Mouse (Mus musculus) layer of hippocampus, postnatal 36 days (tissue): ENCODE data around the gene Slc6a15. TPM values are rescaled to one million over a fixed set of nuclear protein-coding genes. Genes with fewer than 3 reads are reported as not detected.

ENCODE experiments used
- DNase-seq, 2 experiments: peaks; one replicate each; pipeline ENCODE4 v3.0.0; 2022
- total RNA-seq, 2 experiments: library from RNA; stranded (reverse); gene quantifications; 2 replicates each; pipeline ENCODE4 v1.2.3; 2021

Gene Slc6a15
- 10 to 100 TPM; 70.4 to 75.2 TPM for total RNA-seq

GRCm38 (mm10) chr10:103367371-103368295 is at the start of gene Slc6a15:
Slc6a15 (plus strand) TSS chr10:103367783.
- DNase-seq, result peak; percentile 53 to 66

- no peak for DNase-seq
Measured at GRCm38 (mm10) chr10:103321941-103322340, 45.6 kb upstream of the Slc6a15 start.

- DNase-seq, result no peak
Measured at GRCm38 (mm10) chr10:103323386-103323785, 44.2 kb upstream of the Slc6a15 start.

- DNase-seq, result no peak
Measured at GRCm38 (mm10) chr10:103334306-103334705, 33.3 kb upstream of the Slc6a15 start.

- DNase-seq, result no peak
Measured at GRCm38 (mm10) chr10:103339928-103340327, 27.7 kb upstream of the Slc6a15 start.

- DNase-seq, result no peak
Measured at GRCm38 (mm10) chr10:103346797-103347196, 20.8 kb upstream of the Slc6a15 start.

- DNase-seq, result peak in 1 of 2 experiments; percentile 53
Measured at GRCm38 (mm10) chr10:103368296-103369080, 905 bp downstream of the Slc6a15 start.

GRCm38 (mm10) chr10:103369081-103369420 is 1.5 kb downstream of the Slc6a15 start:
- peak; percentile 50 to 57 for DNase-seq

- no peak for DNase-seq
Measured at GRCm38 (mm10) chr10:103402171-103402570, 34.6 kb downstream of the Slc6a15 start.

GRCm38 (mm10) chr10:103427717-103428116 is 60.1 kb downstream of the Slc6a15 start:
- no peak for DNase-seq

GRCm38 (mm10) chr10:103442588-103442987 is 75.0 kb downstream of the Slc6a15 start:
- DNase-seq, result no peak

- peak in 1 of 2 experiments; percentile 4 for DNase-seq
Measured at GRCm38 (mm10) chr10:103443070-103443469, 75.5 kb downstream of the Slc6a15 start.

- DNase-seq, result no peak
Measured at GRCm38 (mm10) chr10:103448340-103448739, 80.8 kb downstream of the Slc6a15 start.

GRCm38 (mm10) chr10:103457896-103458295 is 90.3 kb downstream of the Slc6a15 start:
- DNase-seq, result no peak

Other genes starting within 250 kb of the Slc6a15 start
- 1 to 10 TPM; 3.1 to 4.9 TPM for gene Lrriq1, start 131.5 kb upstream of the Slc6a15 start, total RNA-seq